Mouse (Mus musculus): ENCODE measurements around the gene Hist2h2be. TPM values are rescaled to one million over a fixed set of nuclear protein-coding genes. Genes with fewer than 3 reads are reported as not detected.
"Not testable (repeated sequence)": the region's sequence is repeated elsewhere in the genome, so short reads cannot be mapped to it uniquely, and the experiment has no call there.

Gene Hist2h2be
- 1.3 and 2.0 TPM in 2 replicates for polyA plus RNA-seq (2011; ENCODE audit: insufficient read depth, insufficient read length, low read depth, missing spikeins)

GRCm38 (mm10) chr3:96220765-96221639, at the start of gene Hist2h2be, which contains the start of gene Hist2h2ac:
Hist2h2be (plus strand) TSS chr3:96221119.
Hist2h2ac (minus strand) TSS chr3:96220880.
- TF ChIP-seq CTCF (IDR thresholded peaks at IDR 0.05; ENCODE audit: low read depth, low read length) (no peak), POLR2A (IDR thresholded peaks at IDR 0.05; ENCODE audit: insufficient read depth, low read length) (peak; percentile 84), EP300 (IDR thresholded peaks at IDR 0.05; ENCODE audit: insufficient read depth, low read depth, low read length) (0 out of 2 replicates have a peak, but pooled peaks have one; percentile 15)
- H3K9ac ChIP-seq (ENCODE audit: low read depth, poor library complexity, severe bottlenecking): peak within 1 kb of the TSS; percentile 97
- H3K27ac ChIP-seq (ENCODE audit: insufficient read depth, low read length): peak within 1 kb of the TSS; percentile 98
- peak within 1 kb of the TSS; percentile 89 for H3K4me3 ChIP-seq (ENCODE audit: low read depth, low read length)
- no peaks in the 10 kb centered on the region for H3K27me3 ChIP-seq (ENCODE audit: control insufficient read depth, insufficient read depth, low read length, poor library complexity, severe bottlenecking)
- H3K4me1 ChIP-seq (ENCODE audit: control insufficient read depth, insufficient read depth, low read length): no peaks in the 10 kb centered on the region
- H3K36me3 ChIP-seq (ENCODE audit: control insufficient read depth, insufficient read depth, low read length, poor library complexity, severe bottlenecking): no peaks in the 10 kb centered on the region
- H3K9me3 ChIP-seq (replicated peaks; ENCODE audit: control insufficient read depth, insufficient read depth, low read length, poor library complexity, severe bottlenecking): no peaks in the 10 kb centered on the region

GRCm38 (mm10) chr3:96171583-96172196, 49.2 kb upstream of the Hist2h2be start:
- TF ChIP-seq CTCF (IDR thresholded peaks at IDR 0.05; ENCODE audit: low read depth, low read length) (no peak), EP300 (IDR thresholded peaks at IDR 0.05; ENCODE audit: insufficient read depth, low read depth, low read length) (no peak), POLR2A (IDR thresholded peaks at IDR 0.05; ENCODE audit: insufficient read depth, low read length) (no peak)
- no peaks in the 10 kb centered on the region for H3K9me3 ChIP-seq (replicated peaks; ENCODE audit: control insufficient read depth, insufficient read depth, low read length, poor library complexity, severe bottlenecking)
- peak overlapping the region; percentile 62 for H3K9ac ChIP-seq (ENCODE audit: low read depth, poor library complexity, severe bottlenecking)
- peak overlapping the region; percentile 85 for H3K27ac ChIP-seq (ENCODE audit: insufficient read depth, low read length)
- peak overlapping the region; percentile 93 for H3K4me3 ChIP-seq (ENCODE audit: low read depth, low read length)
- H3K4me1 ChIP-seq (ENCODE audit: control insufficient read depth, insufficient read depth, low read length): peaks cover 5% of the 10 kb centered on the region
- peaks cover 29% of the 10 kb centered on the region for H3K36me3 ChIP-seq (ENCODE audit: control insufficient read depth, insufficient read depth, low read length, poor library complexity, severe bottlenecking)
- no peaks in the 10 kb centered on the region for H3K27me3 ChIP-seq (ENCODE audit: control insufficient read depth, insufficient read depth, low read length, poor library complexity, severe bottlenecking)

- peaks cover 30% of the 10 kb centered on the region for H3K36me3 ChIP-seq (ENCODE audit: control insufficient read depth, insufficient read depth, low read length, poor library complexity, severe bottlenecking)
- H3K9ac ChIP-seq (ENCODE audit: low read depth, poor library complexity, severe bottlenecking): peak within 1 kb of the TSS; percentile 62
- no peaks in the 10 kb centered on the region for H3K27me3 ChIP-seq (ENCODE audit: control insufficient read depth, insufficient read depth, low read length, poor library complexity, severe bottlenecking)
- H3K9me3 ChIP-seq (replicated peaks; ENCODE audit: control insufficient read depth, insufficient read depth, low read length, poor library complexity, severe bottlenecking): no peaks in the 10 kb centered on the region
- H3K4me3 ChIP-seq (ENCODE audit: low read depth, low read length): peak within 1 kb of the TSS; percentile 93
- H3K4me1 ChIP-seq (ENCODE audit: control insufficient read depth, insufficient read depth, low read length): peaks cover 5% of the 10 kb centered on the region
- TF ChIP-seq CTCF (IDR thresholded peaks at IDR 0.05; ENCODE audit: low read depth, low read length) (no peak), POLR2A (IDR thresholded peaks at IDR 0.05; ENCODE audit: insufficient read depth, low read length) (peak; percentile 68), EP300 (IDR thresholded peaks at IDR 0.05; ENCODE audit: insufficient read depth, low read depth, low read length) (0 out of 2 replicates have a peak, but pooled peaks have one; percentile 22)
- peak within 1 kb of the TSS; percentile 85 for H3K27ac ChIP-seq (ENCODE audit: insufficient read depth, low read length)
Measured at GRCm38 (mm10) chr3:96172197-96173178, 48.4 kb upstream of the Hist2h2be start, which contains the start of gene Sf3b4. Sf3b4 (plus strand) TSS chr3:96172332.

- peak overlapping the region; percentile 62 for H3K9ac ChIP-seq (ENCODE audit: low read depth, poor library complexity, severe bottlenecking)
- peaks cover 34% of the 10 kb centered on the region for H3K36me3 ChIP-seq (ENCODE audit: control insufficient read depth, insufficient read depth, low read length, poor library complexity, severe bottlenecking)
- peak overlapping the region; percentile 72 for H3K4me3 ChIP-seq (ENCODE audit: low read depth, low read length)
- no peaks in the 10 kb centered on the region for H3K27me3 ChIP-seq (ENCODE audit: control insufficient read depth, insufficient read depth, low read length, poor library complexity, severe bottlenecking)
- TF ChIP-seq POLR2A (IDR thresholded peaks at IDR 0.05; ENCODE audit: insufficient read depth, low read length) (no peak), EP300 (IDR thresholded peaks at IDR 0.05; ENCODE audit: insufficient read depth, low read depth, low read length) (no peak), CTCF (IDR thresholded peaks at IDR 0.05; ENCODE audit: low read depth, low read length) (no peak)
- H3K9me3 ChIP-seq (replicated peaks; ENCODE audit: control insufficient read depth, insufficient read depth, low read length, poor library complexity, severe bottlenecking): no peaks in the 10 kb centered on the region
- H3K4me1 ChIP-seq (ENCODE audit: control insufficient read depth, insufficient read depth, low read length): peaks cover 5% of the 10 kb centered on the region
- H3K27ac ChIP-seq (ENCODE audit: insufficient read depth, low read length): no peak overlapping the region
Measured at GRCm38 (mm10) chr3:96173185-96173584, 47.7 kb upstream of the Hist2h2be start.

GRCm38 (mm10) chr3:96174042-96174441, 46.9 kb upstream of the Hist2h2be start:
- H3K36me3 ChIP-seq (ENCODE audit: control insufficient read depth, insufficient read depth, low read length, poor library complexity, severe bottlenecking): peaks cover 37% of the 10 kb centered on the region
- not testable (repeated sequence) for H3K27me3 ChIP-seq (ENCODE audit: control insufficient read depth, insufficient read depth, low read length, poor library complexity, severe bottlenecking); H3K9ac ChIP-seq (ENCODE audit: low read depth, poor library complexity, severe bottlenecking); H3K4me1 ChIP-seq (ENCODE audit: control insufficient read depth, insufficient read depth, low read length); H3K9me3 ChIP-seq (replicated peaks; ENCODE audit: control insufficient read depth, insufficient read depth, low read length, poor library complexity, severe bottlenecking); H3K27ac ChIP-seq (ENCODE audit: insufficient read depth, low read length)
- H3K4me3 ChIP-seq (ENCODE audit: low read depth, low read length): peak overlapping the region; percentile 6

All from ES-Bruce4 (cell line).